Mouse (Mus musculus): ENCODE results near the gene Tmem86b. TPM values are rescaled to one million over a fixed set of nuclear protein-coding genes. Genes with fewer than 3 reads are reported as not detected.
"Not testable (repeated sequence)": the region's sequence is repeated elsewhere in the genome, so short reads cannot be mapped to it uniquely, and the experiment has no call there.

Gene Tmem86b
- polyA plus RNA-seq, 1 experiment from 2014 or later, result 0.91 TPM

DNA sequence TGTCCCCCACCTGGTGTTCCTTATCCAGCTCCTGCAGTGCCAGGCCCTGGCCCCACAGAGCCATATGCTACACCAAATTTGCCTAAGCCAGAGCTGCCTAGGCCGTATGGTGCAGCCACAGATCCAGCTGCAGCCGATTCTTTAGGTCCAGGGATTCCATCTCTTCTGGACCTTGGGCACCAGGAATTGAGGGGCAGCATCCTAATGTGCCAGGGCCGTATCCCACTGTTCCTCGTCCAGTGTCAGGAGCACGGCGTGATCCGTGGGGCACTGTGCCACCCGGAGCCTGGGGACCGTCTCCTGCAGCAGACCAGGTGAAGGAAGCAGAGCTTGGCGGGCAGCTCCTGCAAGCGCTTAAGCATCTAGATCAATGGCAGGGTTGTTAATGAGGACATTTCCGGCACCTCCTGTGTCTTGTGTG is 19.3 kb downstream of the Tmem86b start:
- Histone ChIP-seq H3K9me3 (ENCODE audit: low read length) (no peaks in the 10 kb centered on the region), H3K4me1 (ENCODE audit: insufficient read depth, low read depth, low read length) (no peaks in the 10 kb centered on the region), H3K9ac (replicated peaks; ENCODE audit: low read depth) (no peak overlapping the region), H3K27me3 (replicated peaks; ENCODE audit: insufficient read depth, low read length) (no peaks in the 10 kb centered on the region), H3K27ac (ENCODE audit: low read length) (no peak overlapping the region), H3K4me3 (ENCODE audit: low read depth, low read length) (no peak overlapping the region), H3K36me3 (ENCODE audit: insufficient read depth, low read length) (no peaks in the 10 kb centered on the region), H3K4me2 (replicated peaks; ENCODE audit: low read depth, low read length) (no peak overlapping the region)
- DNase-seq (ENCODE audit: low spot score) (no peak), ATAC-seq (no peak)
- 72% methylated on average over 12 of the region's 12 CpGs for WGBS
- no peak for TF ChIP-seq EP300 (IDR thresholded peaks at IDR 0.05)
- no peak for TF ChIP-seq CTCF (IDR thresholded peaks at IDR 0.05)

DNA sequence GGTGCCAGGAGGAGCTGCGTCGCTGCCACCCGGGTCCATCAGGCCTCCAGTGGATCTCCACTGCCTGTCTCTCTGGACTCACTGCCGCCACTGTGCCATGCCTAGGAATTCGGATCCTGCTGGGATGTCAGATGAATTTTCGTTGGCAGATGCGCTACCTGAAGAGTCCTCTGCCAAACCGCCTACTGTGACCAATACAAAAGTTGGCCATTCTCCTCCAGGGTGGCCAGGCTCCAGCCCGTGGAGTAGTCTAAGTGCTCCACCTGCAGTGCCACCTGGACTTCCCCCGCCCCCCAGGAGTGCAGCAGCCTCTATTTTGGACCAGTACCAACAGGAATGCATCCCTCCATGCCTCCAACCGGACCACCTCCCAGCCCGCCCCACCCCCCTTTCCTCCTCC is 19.7 kb downstream of the Tmem86b start:
- DNase-seq (ENCODE audit: low spot score) (no peak), ATAC-seq (no peak)
- Histone ChIP-seq H3K9me3 (ENCODE audit: low read length) (no peaks in the 10 kb centered on the region), H3K27ac (ENCODE audit: low read length) (no peak overlapping the region), H3K36me3 (ENCODE audit: insufficient read depth, low read length) (no peaks in the 10 kb centered on the region), H3K4me1 (ENCODE audit: insufficient read depth, low read depth, low read length) (no peaks in the 10 kb centered on the region), H3K4me3 (ENCODE audit: low read depth, low read length) (no peak overlapping the region), H3K27me3 (replicated peaks; ENCODE audit: insufficient read depth, low read length) (no peaks in the 10 kb centered on the region), H3K4me2 (replicated peaks; ENCODE audit: low read depth, low read length) (no peak overlapping the region), H3K9ac (replicated peaks; ENCODE audit: low read depth) (no peak overlapping the region)
- no peak for TF ChIP-seq EP300 (IDR thresholded peaks at IDR 0.05)
- no peak for TF ChIP-seq CTCF (IDR thresholded peaks at IDR 0.05)
- WGBS, result 76% methylated on average over 11 of the region's 12 CpGs

DNA sequence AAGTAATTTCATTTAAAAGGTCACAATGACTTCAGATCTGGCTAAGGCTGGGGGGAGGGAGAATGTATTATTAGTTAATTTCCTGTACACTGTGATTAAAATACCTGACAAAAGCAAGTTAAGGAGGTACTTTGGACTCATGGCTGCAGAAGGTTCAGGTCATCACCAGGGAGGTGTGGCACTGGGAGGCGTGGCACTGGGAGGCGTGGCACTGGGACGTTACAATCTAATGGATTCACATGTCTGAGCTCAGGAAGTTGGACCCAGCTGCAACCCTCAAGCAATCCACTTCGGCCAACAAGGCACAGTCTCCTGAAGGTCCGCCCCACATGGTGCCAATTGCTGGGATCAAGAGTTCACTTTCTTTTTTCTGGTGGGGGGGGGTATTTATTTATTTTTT is 23.2 kb downstream of the Tmem86b start:
- H3K4me2 ChIP-seq (replicated peaks; ENCODE audit: low read depth, low read length), result no peak overlapping the region
- TF ChIP-seq CTCF (IDR thresholded peaks at IDR 0.05), result no peak
- no peak for TF ChIP-seq EP300 (IDR thresholded peaks at IDR 0.05)
- DNase-seq (ENCODE audit: low spot score), result no peak
- no peaks in the 10 kb centered on the region for H3K9me3 ChIP-seq (ENCODE audit: low read length)
- H3K9ac ChIP-seq (replicated peaks; ENCODE audit: low read depth), result no peak overlapping the region
- no peaks in the 10 kb centered on the region for H3K27me3 ChIP-seq (replicated peaks; ENCODE audit: insufficient read depth, low read length)
- no peak for ATAC-seq
- no peaks in the 10 kb centered on the region for H3K4me1 ChIP-seq (ENCODE audit: insufficient read depth, low read depth, low read length)
- no peak overlapping the region for H3K27ac ChIP-seq (ENCODE audit: low read length)
- H3K36me3 ChIP-seq (ENCODE audit: insufficient read depth, low read length), result no peaks in the 10 kb centered on the region
- no peak overlapping the region for H3K4me3 ChIP-seq (ENCODE audit: low read depth, low read length)
- 62% methylated on average over 5 of the region's 5 CpGs for WGBS

DNA sequence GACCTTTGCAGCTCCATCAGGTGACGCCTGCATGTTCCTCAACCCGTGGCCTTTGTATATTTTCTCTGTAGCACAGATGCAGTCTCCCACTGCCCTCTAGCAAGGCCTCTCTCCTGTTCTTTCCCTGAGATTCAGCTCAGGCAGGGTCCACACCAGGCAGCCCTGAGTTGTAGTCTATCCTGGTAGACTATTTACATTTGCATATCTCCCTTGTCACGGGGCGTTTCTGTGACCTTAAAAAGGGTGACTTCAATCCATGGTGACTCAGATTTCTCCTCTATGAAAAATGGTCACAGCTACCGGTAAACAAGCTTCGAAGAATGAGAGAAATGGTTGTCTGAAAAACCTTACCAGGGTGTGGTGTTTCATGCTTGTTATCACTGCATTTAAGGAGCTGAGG is 27.3 kb downstream of the Tmem86b start, which contains the start of gene Ptprh:
Gene Ptprh (minus strand): TSS at position 169 of the 400 bp plus-strand sequence.
- no peak for TF ChIP-seq CTCF (IDR thresholded peaks at IDR 0.05)
- TF ChIP-seq EP300 (IDR thresholded peaks at IDR 0.05), result no peak
- no peak within 1 kb of the TSS for H3K4me2 ChIP-seq (replicated peaks; ENCODE audit: low read depth, low read length)
- no peak for ATAC-seq
- no peaks in the 10 kb centered on the region for H3K36me3 ChIP-seq (ENCODE audit: insufficient read depth, low read length)
- H3K9ac ChIP-seq (replicated peaks; ENCODE audit: low read depth), result no peak within 1 kb of the TSS
- H3K27ac ChIP-seq (ENCODE audit: low read length), result no peak within 1 kb of the TSS
- WGBS, result 48% methylated on average over 6 of the region's 6 CpGs
- no peak for DNase-seq (ENCODE audit: low spot score)
- H3K4me3 ChIP-seq (ENCODE audit: low read depth, low read length), result no peak within 1 kb of the TSS
- H3K4me1 ChIP-seq (ENCODE audit: insufficient read depth, low read depth, low read length), result no peaks in the 10 kb centered on the region
- H3K9me3 ChIP-seq (ENCODE audit: low read length), result no peaks in the 10 kb centered on the region
- no peaks in the 10 kb centered on the region for H3K27me3 ChIP-seq (replicated peaks; ENCODE audit: insufficient read depth, low read length)

DNA sequence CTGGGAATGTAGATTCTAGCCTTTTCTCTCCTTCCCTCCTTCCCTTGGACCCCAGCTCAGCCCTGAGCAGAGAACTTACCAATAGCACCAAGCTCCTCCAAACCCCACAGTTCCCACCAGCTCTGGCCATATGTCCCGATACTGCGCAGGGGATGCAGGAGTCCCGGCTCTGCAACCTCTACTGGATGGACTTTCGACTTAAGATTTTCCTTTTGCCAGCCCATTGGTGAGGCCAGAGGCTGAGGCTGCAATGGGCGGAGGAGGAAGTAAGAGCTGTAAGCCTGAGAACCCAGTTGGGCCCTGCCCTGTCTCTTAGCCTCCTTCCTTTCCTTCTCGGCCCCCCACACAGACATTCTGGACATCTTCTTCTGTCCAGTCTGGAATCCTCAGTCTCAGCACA is 28.3 kb downstream of the Tmem86b start:
- no peak overlapping the region for H3K4me2 ChIP-seq (replicated peaks; ENCODE audit: low read depth, low read length)
- no peaks in the 10 kb centered on the region for H3K4me1 ChIP-seq (ENCODE audit: insufficient read depth, low read depth, low read length)
- DNase-seq (ENCODE audit: low spot score) (no peak), ATAC-seq (no peak)
- no peak overlapping the region for H3K4me3 ChIP-seq (ENCODE audit: low read depth, low read length)
- H3K9ac ChIP-seq (replicated peaks; ENCODE audit: low read depth), result no peak overlapping the region
- H3K36me3 ChIP-seq (ENCODE audit: insufficient read depth, low read length), result no peaks in the 10 kb centered on the region
- H3K27me3 ChIP-seq (replicated peaks; ENCODE audit: insufficient read depth, low read length), result no peaks in the 10 kb centered on the region
- no peak overlapping the region for H3K27ac ChIP-seq (ENCODE audit: low read length)
- TF ChIP-seq EP300 (IDR thresholded peaks at IDR 0.05) (no peak), CTCF (IDR thresholded peaks at IDR 0.05) (no peak)
- 84% methylated on average over 6 of the region's 6 CpGs for WGBS
- no peaks in the 10 kb centered on the region for H3K9me3 ChIP-seq (ENCODE audit: low read length)

DNA sequence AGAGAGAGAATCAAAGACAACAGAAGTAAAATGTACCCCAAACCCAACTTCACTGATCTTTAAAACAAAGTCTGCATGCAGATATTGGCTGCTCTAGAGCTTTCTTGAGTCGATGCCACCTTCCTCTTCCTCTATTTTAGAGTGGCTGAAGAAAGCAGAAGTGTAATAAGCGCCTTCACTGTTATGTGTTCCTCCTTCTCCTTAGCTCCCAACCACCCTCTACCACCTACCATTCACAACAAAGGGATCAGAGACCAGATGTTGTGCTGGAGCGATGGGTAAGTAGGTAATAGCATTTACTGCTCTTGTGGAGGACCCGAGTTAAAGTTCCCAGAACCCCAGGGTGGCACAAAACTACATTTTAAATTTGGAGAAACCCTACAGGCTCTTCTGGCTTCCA is 34.2 kb downstream of the Tmem86b start:
- ATAC-seq; H3K4me2 ChIP-seq (replicated peaks; ENCODE audit: low read depth, low read length); H3K9ac ChIP-seq (replicated peaks; ENCODE audit: low read depth); H3K36me3 ChIP-seq (ENCODE audit: insufficient read depth, low read length); H3K27me3 ChIP-seq (replicated peaks; ENCODE audit: insufficient read depth, low read length); H3K4me3 ChIP-seq (ENCODE audit: low read depth, low read length); H3K4me1 ChIP-seq (ENCODE audit: insufficient read depth, low read depth, low read length); H3K9me3 ChIP-seq (ENCODE audit: low read length); H3K27ac ChIP-seq (ENCODE audit: low read length): not testable (repeated sequence)
- WGBS, result 60% methylated on average over 4 of the region's 4 CpGs
- DNase-seq (ENCODE audit: low spot score), result peak; percentile 2

DNA sequence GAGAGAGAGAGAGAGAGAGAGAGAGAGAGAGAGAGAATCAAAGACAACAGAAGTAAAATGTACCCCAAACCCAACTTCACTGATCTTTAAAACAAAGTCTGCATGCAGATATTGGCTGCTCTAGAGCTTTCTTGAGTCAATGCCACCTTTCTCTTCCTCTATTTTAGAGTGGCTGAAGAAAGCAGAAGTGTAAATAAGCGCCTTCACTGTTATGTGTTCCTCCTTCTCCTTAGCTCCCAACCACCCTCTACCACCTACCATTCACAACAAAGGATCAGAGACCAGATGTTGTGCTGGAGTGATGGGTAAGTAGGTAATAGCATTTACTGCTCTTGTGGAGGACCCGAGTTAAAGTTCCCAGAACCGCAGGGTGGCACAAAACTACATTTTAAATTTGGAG is 49.7 kb downstream of the Tmem86b start:
- not testable (repeated sequence) for H3K4me1 ChIP-seq (ENCODE audit: insufficient read depth, low read depth, low read length); H3K4me3 ChIP-seq (ENCODE audit: low read depth, low read length); H3K4me2 ChIP-seq (replicated peaks; ENCODE audit: low read depth, low read length); H3K9me3 ChIP-seq (ENCODE audit: low read length); DNase-seq (ENCODE audit: low spot score); H3K9ac ChIP-seq (replicated peaks; ENCODE audit: low read depth); ATAC-seq; H3K27ac ChIP-seq (ENCODE audit: low read length); H3K27me3 ChIP-seq (replicated peaks; ENCODE audit: insufficient read depth, low read length); H3K36me3 ChIP-seq (ENCODE audit: insufficient read depth, low read length)
- WGBS, result 58% methylated on average over 2 of the region's 3 CpGs

Small RNA genes within 50 kb of the gene (microRNA-seq; reads per million reads assigned to microRNA genes)
- gene Gm23577, result not detected

Other genes starting within 250 kb of the Tmem86b start
- gene Gp6, start 233.7 kb downstream of the Tmem86b start, polyA plus RNA-seq (2015; fragmentation: Nextera tagmentation; extraction: Ambion mirVana), result 0.54 and 0.57 TPM in 2 replicates
- gene Rdh13, start 185.8 kb downstream of the Tmem86b start, polyA plus RNA-seq (2015; fragmentation: Nextera tagmentation; extraction: Ambion mirVana), result 14.1 and 17.4 TPM in 2 replicates
- 15.0 and 22.5 TPM in 2 replicates for gene Eps8l1, start 170.7 kb downstream of the Tmem86b start, polyA plus RNA-seq (2015; fragmentation: Nextera tagmentation; extraction: Ambion mirVana)
- gene Ppp1r12c, start 129.7 kb downstream of the Tmem86b start, polyA plus RNA-seq (2015; fragmentation: Nextera tagmentation; extraction: Ambion mirVana), result 52.6 and 55.4 TPM in 2 replicates
- gene Tnnt1, start 115.0 kb downstream of the Tmem86b start, polyA plus RNA-seq (2015; fragmentation: Nextera tagmentation; extraction: Ambion mirVana), result 14.0 and 17.8 TPM in 2 replicates
- gene Tnni3, start 107.2 kb downstream of the Tmem86b start, polyA plus RNA-seq (2015; fragmentation: Nextera tagmentation; extraction: Ambion mirVana), result 81.3 and 95.6 TPM in 2 replicates
- 3.3 and 3.4 TPM in 2 replicates for gene Dnaaf3, start 99.0 kb downstream of the Tmem86b start, polyA plus RNA-seq (2015; fragmentation: Nextera tagmentation; extraction: Ambion mirVana)
- 7.1 and 8.1 TPM in 2 replicates for gene Syt5, start 83.9 kb downstream of the Tmem86b start, polyA plus RNA-seq (2015; fragmentation: Nextera tagmentation; extraction: Ambion mirVana)
- gene Ptprh, start 27.4 kb downstream of the Tmem86b start, polyA plus RNA-seq (2015; fragmentation: Nextera tagmentation; extraction: Ambion mirVana), result not detected in 2 replicates
- 6.8 and 7.5 TPM in 2 replicates for gene Ppp6r1, start 27.6 kb upstream of the Tmem86b start, polyA plus RNA-seq (2015; fragmentation: Nextera tagmentation; extraction: Ambion mirVana)
- 49.7 and 54.4 TPM in 2 replicates for gene Hspbp1, start 53.6 kb upstream of the Tmem86b start, polyA plus RNA-seq (2015; fragmentation: Nextera tagmentation; extraction: Ambion mirVana)
- 0.31 and 0.45 TPM in 2 replicates for gene Brsk1, start 59.2 kb upstream of the Tmem86b start, polyA plus RNA-seq (2015; fragmentation: Nextera tagmentation; extraction: Ambion mirVana)
- 0.25 and 0.35 TPM in 2 replicates for gene Tmem150b, start 93.8 kb upstream of the Tmem86b start, polyA plus RNA-seq (2015; fragmentation: Nextera tagmentation; extraction: Ambion mirVana)
- gene Kmt5c, start 108.7 kb upstream of the Tmem86b start, polyA plus RNA-seq (2015; fragmentation: Nextera tagmentation; extraction: Ambion mirVana), result 31.9 and 34.4 TPM in 2 replicates
- gene Cox6b2, start 121.7 kb upstream of the Tmem86b start, polyA plus RNA-seq (2015; fragmentation: Nextera tagmentation; extraction: Ambion mirVana), result 67.7 and 77.9 TPM in 2 replicates
- gene Fam71e2, start 139.9 kb upstream of the Tmem86b start, polyA plus RNA-seq (2015; fragmentation: Nextera tagmentation; extraction: Ambion mirVana), result not detected in 2 replicates
- 0.29 and 0.64 TPM in 2 replicates for gene Il11, start 151.4 kb upstream of the Tmem86b start, polyA plus RNA-seq (2015; fragmentation: Nextera tagmentation; extraction: Ambion mirVana)
- gene Tmem190, start 151.5 kb upstream of the Tmem86b start, polyA plus RNA-seq (2015; fragmentation: Nextera tagmentation; extraction: Ambion mirVana), result 0.55 and 0.74 TPM in 2 replicates
- 39.2 and 45.4 TPM in 2 replicates for gene Tmem238, start 158.2 kb upstream of the Tmem86b start, polyA plus RNA-seq (2015; fragmentation: Nextera tagmentation; extraction: Ambion mirVana)
- 282 and 294 TPM in 2 replicates for gene Rpl28, start 161.5 kb upstream of the Tmem86b start, polyA plus RNA-seq (2015; fragmentation: Nextera tagmentation; extraction: Ambion mirVana)
- 158 and 162 TPM in 2 replicates for gene Ube2s, start 181.2 kb upstream of the Tmem86b start, polyA plus RNA-seq (2015; fragmentation: Nextera tagmentation; extraction: Ambion mirVana)
- 0.43 and 0.51 TPM in 2 replicates for gene Shisa7, start 213.3 kb upstream of the Tmem86b start, polyA plus RNA-seq (2015; fragmentation: Nextera tagmentation; extraction: Ambion mirVana)
- 12.7 and 16.1 TPM in 2 replicates for gene Isoc2b, start 238.8 kb upstream of the Tmem86b start, polyA plus RNA-seq (2015; fragmentation: Nextera tagmentation; extraction: Ambion mirVana)
- gene Isoc2a, start 245.7 kb upstream of the Tmem86b start, polyA plus RNA-seq (2015; fragmentation: Nextera tagmentation; extraction: Ambion mirVana), result 0.53 and 0.57 TPM in 2 replicates

Data from lung, postnatal 0 days (tissue).